Mouse (Mus musculus) left cerebral cortex, postnatal 4 days (tissue): ENCODE results near the gene Ablim2. TPM values are rescaled to one million over a fixed set of nuclear protein-coding genes. Genes with fewer than 3 reads are reported as not detected.

Source experiments
- DNase-seq: peaks from one replicate; pipeline ENCODE4 v3.0.0-alpha.2; 2022
- intact Hi-C: fragments of 180-260 bp; cut with DNase I; formaldehyde crosslinking; loops from one replicate; pipeline ENCODE4 v1.15.1; 2025
- total RNA-seq, 2 experiments: library from RNA; stranded (reverse); gene quantifications; 2 replicates each; pipeline ENCODE4 v1.2.3; 2021

The Ablim2 gene
- total RNA-seq, 2 experiments from 2014 or later, result 48.5 to 53.3 TPM

DNA sequence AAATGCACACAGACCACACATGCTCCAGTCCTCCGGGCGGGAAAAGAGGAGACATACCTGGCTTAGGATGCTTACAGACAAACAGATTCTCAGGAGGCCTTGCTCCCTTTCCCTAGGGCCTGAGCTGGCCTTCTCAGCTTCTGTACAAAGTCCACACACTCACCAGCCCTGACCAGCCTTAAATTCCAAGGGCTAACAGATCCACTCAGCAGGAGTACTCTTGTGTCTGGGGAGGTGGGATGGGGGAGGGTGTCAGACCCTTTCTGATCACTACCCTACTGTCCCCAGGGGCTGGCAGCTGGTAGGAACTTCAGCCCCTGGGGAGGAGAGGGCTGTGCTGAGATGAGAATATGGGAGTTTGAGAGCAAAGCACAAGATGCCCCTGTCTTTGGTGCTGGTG lies 18.7 kb upstream of the Ablim2 start:
- intact Hi-C loops, result no loop called here

GRCm38 (mm10) chr5:35739536-35740278 lies 18.0 kb upstream of the Ablim2 start, which contains the start of gene Sh3tc1:
Gene Sh3tc1, minus strand, starts transcription at chr5:35739987.
- no peak for DNase-seq
- intact Hi-C loops, result loop anchor here (10.0 kb wide), 1 partner anchor 115 kb away; no protein-coding TSS in a partner anchor

More for the DNA sequence above, 18.7 kb upstream of the Ablim2 start:
- no peak for DNase-seq

DNA sequence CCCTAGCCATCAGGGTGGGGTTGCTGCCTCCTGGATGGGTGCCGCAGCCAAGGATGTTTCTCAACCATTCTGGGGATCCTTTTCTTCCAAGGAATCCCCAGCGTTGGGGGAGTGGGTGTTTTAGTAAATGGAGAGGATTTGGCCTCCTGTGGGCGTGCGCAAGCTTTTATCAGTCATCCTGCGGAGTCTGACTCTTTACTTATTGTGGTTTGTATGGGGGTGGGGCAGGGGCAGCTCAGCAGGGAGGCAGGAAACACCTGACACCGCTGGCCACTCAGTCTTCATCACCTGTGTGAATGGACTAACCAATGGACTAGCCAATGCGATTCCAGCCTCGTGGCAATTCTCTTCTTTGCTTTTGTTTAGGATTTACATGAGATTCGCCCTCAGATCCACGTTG lies 17.0 kb upstream of the Ablim2 start:
- intact Hi-C loops, result loop anchor here (10.0 kb wide), 1 partner anchor 114 kb away; no protein-coding TSS in a partner anchor
- no peak for DNase-seq

DNA sequence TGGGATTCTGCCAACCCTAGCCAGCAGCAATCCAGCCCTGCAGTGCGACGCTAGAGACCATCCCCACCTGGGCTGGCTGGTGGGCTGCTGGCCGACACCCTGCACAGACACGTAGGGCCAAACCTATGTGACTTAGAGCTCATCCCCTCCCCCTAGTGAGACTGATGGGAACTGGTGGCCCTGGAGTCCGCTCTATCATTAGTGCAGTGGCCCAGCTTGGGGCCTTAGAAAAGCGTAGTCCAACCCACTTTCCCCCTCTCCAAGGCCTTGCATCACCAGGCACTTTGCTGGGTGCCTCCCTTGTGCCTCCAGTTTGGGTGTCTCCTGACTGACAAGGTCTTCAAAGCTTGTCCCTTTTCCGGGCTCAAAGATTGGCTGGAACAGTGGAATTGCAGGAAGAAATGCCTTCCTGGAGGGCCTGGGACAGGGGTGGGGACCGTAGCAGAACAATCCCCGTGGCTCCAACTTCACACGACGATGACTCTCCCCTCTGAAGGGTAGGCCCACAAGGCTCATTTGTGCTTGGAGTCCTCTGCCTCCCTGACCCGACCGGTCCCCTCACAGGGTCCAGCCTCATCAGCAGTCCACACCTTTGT lies 16.4 kb upstream of the Ablim2 start:
- intact Hi-C loops, result loop anchor here (10.0 kb wide), 1 partner anchor 113 kb away; no protein-coding TSS in a partner anchor
- DNase-seq, result no peak

DNA sequence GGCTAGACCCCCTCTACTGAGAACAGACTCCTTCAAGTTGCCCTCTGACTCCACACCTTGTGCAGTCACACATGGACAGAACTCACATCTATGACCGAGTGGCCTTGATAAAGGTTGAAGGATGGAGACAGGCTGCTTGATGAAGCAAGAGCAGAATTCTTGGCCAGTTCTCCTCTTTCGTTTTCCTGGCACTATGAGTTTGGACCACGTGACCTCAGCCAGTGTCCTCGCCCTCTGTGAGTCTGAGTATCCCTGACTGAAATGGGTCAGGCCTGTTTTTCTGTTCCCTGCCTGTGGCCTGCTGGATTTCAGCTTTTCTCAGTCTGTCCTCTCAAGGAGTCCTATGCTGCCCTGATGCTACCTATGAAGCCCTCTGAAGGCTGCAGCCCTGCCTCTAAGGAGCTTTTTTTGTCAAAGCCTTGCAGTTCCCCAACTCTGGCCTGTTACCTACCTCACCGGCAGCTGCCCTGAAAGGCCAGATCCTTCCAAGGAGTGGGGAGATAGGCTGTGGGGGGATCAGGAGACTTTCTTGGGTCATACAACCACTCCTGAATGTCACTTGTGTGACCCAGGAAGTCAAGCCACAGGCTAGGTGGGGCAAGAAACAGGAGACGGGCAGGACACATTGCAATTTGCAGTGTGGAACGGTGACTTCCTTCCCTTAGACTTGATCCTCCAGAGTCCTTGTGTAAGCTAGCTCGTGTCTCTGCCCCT lies 14.3 kb upstream of the Ablim2 start:
- intact Hi-C loops, result loop anchor here (10.0 kb wide), 1 partner anchor 111 kb away; no protein-coding TSS in a partner anchor
- no peak for DNase-seq

DNA sequence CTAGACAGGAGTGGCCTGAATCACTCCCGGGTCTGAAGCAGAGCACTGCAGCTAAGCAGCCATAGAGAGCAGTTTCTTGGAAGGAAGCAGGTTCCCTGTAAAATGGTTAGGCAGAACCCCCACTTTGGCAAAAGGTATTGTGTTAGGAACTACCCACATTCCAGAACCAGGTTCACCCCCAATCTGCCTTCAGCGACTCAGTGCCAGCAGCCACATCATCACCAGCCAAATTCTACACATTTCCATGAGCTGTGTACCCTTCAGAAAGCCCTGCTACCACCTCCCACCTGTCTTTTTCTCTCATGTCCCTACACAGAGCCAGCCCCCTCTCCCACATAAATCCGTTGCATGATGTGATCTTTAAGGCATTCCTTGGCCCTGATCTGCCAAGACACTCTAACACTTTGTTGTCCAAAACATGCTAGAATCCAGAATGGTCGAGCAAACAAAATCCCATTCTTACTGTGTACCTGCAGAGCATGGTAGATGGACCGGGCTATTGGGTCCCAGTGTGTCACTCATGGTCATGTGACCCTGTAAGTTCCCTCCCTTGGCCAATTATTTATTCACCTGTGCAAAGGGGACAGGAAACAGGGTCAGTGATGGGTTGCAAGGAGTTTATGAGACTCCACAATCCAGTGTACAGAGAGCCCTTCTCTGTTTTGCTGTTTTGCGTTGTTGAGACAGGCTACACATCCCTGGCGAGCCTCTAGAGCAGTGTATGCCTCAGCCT lies 13.5 kb upstream of the Ablim2 start:
- intact Hi-C loops, result loop anchor here (10.0 kb wide), 1 partner anchor 111 kb away; no protein-coding TSS in a partner anchor
- DNase-seq, result no peak

GRCm38 (mm10) chr5:35745406-35745805 lies 12.3 kb upstream of the Ablim2 start:
- intact Hi-C loops, result loop anchor here (10.0 kb wide), 1 partner anchor 109 kb away; no protein-coding TSS in a partner anchor
- DNase-seq, result no peak

DNA sequence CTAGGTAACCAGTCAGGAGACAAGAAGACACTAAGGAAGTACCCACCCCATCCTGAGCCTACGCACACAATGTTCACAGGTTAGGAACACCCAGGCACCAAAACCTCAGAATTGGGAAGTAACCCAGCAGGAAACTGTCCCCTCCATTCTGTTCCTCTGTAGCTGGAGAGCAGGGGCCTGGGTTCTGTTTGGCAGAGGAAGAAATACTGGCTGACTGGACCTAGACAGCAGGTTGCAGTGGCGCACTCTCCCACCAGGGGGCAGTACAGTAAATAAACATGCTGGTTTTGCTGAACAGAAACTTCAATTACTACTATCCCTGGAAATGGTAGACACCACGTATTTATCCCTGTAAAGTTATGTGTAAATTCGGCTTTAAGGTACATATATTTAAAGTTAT lies 10.8 kb upstream of the Ablim2 start:
- DNase-seq, result peak; percentile 78
- intact Hi-C loops, result loop anchor here (10.0 kb wide), 1 partner anchor 108 kb away; no protein-coding TSS in a partner anchor

DNA sequence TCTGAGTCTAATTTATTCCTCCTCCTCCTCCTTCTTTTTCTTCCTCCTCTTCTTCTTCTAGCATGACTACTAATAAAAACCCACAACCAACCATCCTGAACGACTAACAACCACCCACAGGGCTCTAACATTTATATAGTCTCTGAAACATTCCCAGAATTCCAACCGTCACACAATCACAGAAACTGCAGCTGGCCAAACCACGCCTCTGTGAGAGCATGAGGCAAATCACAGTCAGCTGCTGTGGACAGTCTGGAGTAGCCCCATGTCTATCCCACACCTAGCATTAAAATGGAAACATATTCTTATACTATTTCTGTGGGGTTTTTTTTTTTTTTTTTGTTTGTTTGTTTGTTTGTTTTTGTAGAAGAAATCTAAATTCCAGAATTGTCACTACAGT lies 8.3 kb upstream of the Ablim2 start:
- intact Hi-C loops, result loop anchor here (10.0 kb wide), 1 partner anchor 105 kb away; no protein-coding TSS in a partner anchor
- DNase-seq, result no peak

- intact Hi-C loops, result no loop called here
- no peak for DNase-seq
Observed at GRCm38 (mm10) chr5:35750026-35750425, 7.7 kb upstream of the Ablim2 start.

DNA sequence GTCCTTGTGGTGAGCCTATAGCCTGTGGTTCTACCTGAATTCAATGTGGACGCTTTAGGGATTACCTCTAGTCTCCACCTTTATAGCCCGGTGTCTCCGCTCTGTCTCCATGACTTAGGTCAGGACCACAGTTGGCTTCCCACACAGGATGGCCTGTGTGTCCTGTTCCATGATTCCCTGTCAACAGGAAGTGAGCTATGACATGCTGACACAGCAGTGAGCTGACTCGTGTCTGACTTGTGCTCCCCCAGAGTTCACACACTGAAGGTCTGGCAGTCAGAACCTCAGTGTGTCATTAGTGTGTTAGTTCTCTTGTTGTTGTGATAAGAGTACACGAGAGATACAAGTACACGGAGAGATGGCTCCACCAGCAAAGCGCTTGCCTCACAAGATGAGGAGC lies 6.7 kb upstream of the Ablim2 start:
- intact Hi-C loops, result no loop called here
- DNase-seq, result no peak

- intact Hi-C loops, result loop anchor here (5.0 kb wide), 1 partner anchor 158 kb away; no protein-coding TSS in a partner anchor
- peak; percentile 66 for DNase-seq
Observed at GRCm38 (mm10) chr5:35755131-35755733, 2.4 kb upstream of the Ablim2 start.

DNA sequence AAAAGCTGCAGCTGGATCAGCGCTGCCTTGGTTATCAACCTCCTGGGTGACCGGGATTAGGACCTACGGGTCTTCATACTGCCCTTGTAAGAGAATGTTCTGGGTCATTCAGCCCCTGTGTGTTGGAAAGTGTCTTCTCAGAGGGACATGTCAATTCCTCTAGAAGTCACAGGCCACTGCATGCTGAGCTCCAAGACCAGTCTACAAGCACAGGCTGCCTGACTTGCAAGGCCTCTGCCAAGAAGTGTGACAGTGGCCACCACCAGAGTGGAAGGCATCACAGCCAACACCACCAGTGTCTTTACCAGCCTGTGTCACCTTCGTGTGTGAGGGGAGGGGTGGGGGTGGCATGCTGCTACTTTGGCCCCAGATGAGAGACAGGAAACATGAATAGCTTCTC lies 1.7 kb upstream of the Ablim2 start:
- no peak for DNase-seq
- intact Hi-C loops, result loop anchor here (5.0 kb wide), 1 partner anchor 159 kb away; no protein-coding TSS in a partner anchor

GRCm38 (mm10) chr5:35756997-35757638 lies 562 bp upstream of the Ablim2 start:
- intact Hi-C loops, result loop anchor here (5.0 kb wide), 1 partner anchor 160 kb away; no protein-coding TSS in a partner anchor
- DNase-seq, result peak; percentile 31

DNA sequence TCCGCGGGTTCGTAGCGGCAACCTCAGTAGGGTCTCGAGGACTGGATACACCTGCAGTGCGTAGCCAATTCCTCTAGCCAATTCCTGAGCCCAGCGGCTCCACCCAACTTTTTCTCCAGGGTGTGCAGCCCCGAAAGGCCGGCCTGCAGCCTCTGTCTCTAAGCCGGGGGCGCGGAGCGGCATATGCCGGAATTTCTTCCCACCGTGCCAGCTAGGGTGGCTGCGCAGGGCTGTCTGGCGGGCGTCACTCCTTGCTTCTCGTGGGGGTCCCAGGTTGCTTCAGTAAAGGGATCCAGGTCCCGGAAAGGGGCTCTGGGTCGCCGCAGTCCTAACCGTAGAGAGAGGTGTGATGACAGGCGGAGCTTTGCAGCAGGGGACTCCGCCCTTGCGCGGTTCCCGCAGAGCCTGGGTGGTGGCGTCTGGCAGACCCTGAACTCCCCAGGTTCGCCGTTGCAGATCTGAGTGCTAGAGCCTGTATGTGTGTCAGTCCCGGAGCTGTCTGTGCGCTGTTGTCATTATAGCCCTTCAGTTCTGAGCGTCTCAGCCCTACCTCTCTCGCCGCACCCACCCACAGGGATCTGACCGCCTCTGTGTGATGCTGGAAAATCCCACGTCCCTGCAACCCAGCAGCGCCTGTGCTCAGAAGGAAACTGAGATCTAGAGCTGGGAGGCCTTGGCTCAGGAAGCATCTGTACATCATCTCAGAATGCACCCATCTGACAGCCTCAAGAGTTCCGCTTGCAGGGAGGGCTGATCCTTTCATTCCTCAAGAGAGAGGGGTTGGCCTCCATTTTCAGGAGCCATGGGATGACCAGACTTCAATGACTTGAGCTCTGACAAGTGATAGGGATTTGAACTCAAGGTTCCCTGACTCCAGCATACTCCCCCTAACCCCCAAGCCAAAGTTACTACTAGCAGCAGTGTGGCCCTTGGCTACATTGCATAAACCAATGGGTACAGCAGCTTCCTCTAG lies 687 bp downstream of the Ablim2 start:
- peak; percentile 34 for DNase-seq
- intact Hi-C loops, result loop anchor here (5.0 kb wide), 1 partner anchor 161 kb away; no protein-coding TSS in a partner anchor

DNA sequence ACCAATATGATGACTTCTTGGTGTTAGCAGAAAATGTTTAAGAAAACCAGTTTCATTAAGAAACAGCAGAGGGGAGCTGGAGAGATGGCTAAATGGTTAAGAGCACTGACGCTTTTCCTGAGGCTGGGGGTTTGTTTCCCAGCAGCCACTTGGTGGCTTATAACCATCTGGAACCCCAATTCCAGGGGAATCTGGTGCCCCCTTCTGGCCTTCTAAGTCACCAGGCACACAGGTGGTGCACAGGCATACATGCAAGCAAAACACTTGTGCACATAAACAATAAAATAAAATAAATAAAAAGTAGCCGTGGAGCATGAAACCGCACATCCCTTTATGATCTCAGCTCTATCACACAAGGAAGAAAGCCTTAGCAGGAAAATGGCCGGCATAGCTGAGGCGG lies 3.6 kb downstream of the Ablim2 start:
- no peak for DNase-seq
- intact Hi-C loops, result no loop called here

DNA sequence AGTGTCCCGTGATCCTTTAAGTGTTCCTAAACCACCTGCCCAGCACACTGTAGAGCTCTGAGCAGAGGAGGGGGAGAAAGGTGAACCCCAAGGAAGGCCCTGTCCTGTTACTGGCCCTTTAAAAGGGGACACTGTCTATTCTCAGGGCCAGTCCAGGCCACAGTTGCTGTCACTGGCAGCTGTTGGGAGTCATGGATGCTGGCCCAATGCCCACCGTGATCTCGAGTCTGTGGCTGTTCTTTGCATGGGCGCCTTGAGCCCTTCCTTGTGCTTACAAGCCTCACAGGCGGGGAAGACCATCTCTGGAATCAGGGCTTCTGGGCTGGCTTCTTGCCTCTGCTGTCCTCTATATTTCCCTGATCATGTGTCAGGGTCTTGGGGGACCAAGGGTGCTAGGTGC lies 4.7 kb downstream of the Ablim2 start:
- peak; percentile 84 for DNase-seq
- intact Hi-C loops, result no loop called here

DNA sequence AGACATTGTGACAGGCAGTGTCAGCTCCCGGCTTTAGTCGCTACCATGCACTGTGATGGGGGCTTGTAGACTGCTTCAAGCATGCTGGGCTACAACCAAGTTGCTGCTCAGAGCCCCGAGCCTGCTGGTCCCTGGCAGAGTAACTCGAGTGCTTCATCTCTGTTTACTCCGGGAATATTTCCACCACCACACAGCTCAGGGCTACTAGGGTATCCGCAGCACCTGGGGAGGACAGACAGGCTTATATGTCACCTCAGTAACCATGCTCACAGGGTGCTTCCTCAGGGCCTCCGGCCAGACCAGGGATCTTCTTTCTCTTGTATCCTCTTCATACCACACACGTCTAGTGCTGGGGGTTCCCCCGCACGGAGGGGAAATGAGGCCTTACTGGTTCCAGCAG lies 5.2 kb downstream of the Ablim2 start:
- intact Hi-C loops, result no loop called here
- no peak for DNase-seq
